Mouse (Mus musculus) lung, postnatal 0 days (tissue): Measurements from ENCODE around the gene 3110082I17Rik. TPM values are rescaled to one million over a fixed set of nuclear protein-coding genes. Genes with fewer than 3 reads are reported as not detected.

Experiments
- ATAC-seq: fragments of 200-750 bp; cut with Nextera tagmentation; 2 replicates; pipeline ENCODE4 v1.8.0; 2017; ENCODE audit warnings: moderate library complexity
- DNase-seq: peaks from one replicate; pipeline ENCODE4 v3.0.0-alpha.2; 2016; ENCODE audit warnings: low spot score
- H3K27ac ChIP-seq: fragments of 300-500 bp; sonication (generic); 2 replicates; pipeline ENCODE4 v1.5.1; 2014; ENCODE audit warnings: antibody characterized with exemption, mild to moderate bottlenecking, low read length, mixed read lengths
- H3K27me3 ChIP-seq: fragments of 300-500 bp; sonication (generic); replicated peaks from 2 replicates; pipeline ENCODE4 v1.6.1; 2014; ENCODE audit warnings: low read length, mixed read lengths; ENCODE audit not compliant: insufficient read depth
- H3K36me3 ChIP-seq: fragments of 300-500 bp; sonication (generic); 2 replicates; pipeline ENCODE4 v1.6.1; 2014; ENCODE audit warnings: low read length, mixed read lengths; ENCODE audit not compliant: insufficient read depth
- H3K4me1 ChIP-seq: fragments of 300-500 bp; sonication (generic); 2 replicates; pipeline ENCODE4 v1.6.1; 2014; ENCODE audit warnings: antibody characterized with exemption, low read depth, low read length, mixed read lengths; ENCODE audit not compliant: insufficient read depth
- H3K4me2 ChIP-seq: fragments of 300-500 bp; sonication (generic); replicated peaks from 2 replicates; pipeline ENCODE4 v1.6.1; 2014; ENCODE audit warnings: low read depth, mild to moderate bottlenecking, low read length, moderate library complexity, mixed read lengths
- H3K4me3 ChIP-seq: fragments of 300-500 bp; sonication (generic); 2 replicates; pipeline ENCODE4 v1.5.1; 2014; ENCODE audit warnings: low read depth, low read length
- H3K9ac ChIP-seq: fragments of 300-500 bp; sonication (generic); replicated peaks from 2 replicates; pipeline ENCODE4 v1.6.1; 2014; ENCODE audit warnings: low read depth, mild to moderate bottlenecking
- H3K9me3 ChIP-seq: fragments of 300-500 bp; sonication (generic); 2 replicates; pipeline ENCODE4 v1.6.1; 2016; ENCODE audit warnings: low read length, mixed read lengths
- CTCF ChIP-seq: IDR thresholded peaks from 2 replicates; pipeline ENCODE4 v1.5.1; 2016; ENCODE audit warnings: antibody characterized with exemption, mild to moderate bottlenecking
- EP300 ChIP-seq: IDR thresholded peaks from 2 replicates; pipeline ENCODE4 v1.6.1; 2016; ENCODE audit warnings: antibody characterized with exemption, mild to moderate bottlenecking, control low read depth
- WGBS: fragments of 180-500 bp; shearing (Covaris S2); extraction: QIAGEN DNeasy Blood & Tissue Kit; methylation state at CpG from one replicate; pipeline ENCODE4 v1.1.7; 2014; 5-methylcytosine and 5-hydroxymethylcytosine counted together
- polyA plus RNA-seq: library from polyadenylated mRNA; unstranded; fragments of >200 nt; fragmentation: Nextera tagmentation; extraction: Ambion mirVana; gene quantifications from 2 replicates; pipeline ENCODE4 v1.2.1, GENCODE M21; 2015

The 3110082I17Rik gene
- 16.1 and 17.5 TPM in 2 replicates for polyA plus RNA-seq

DNA sequence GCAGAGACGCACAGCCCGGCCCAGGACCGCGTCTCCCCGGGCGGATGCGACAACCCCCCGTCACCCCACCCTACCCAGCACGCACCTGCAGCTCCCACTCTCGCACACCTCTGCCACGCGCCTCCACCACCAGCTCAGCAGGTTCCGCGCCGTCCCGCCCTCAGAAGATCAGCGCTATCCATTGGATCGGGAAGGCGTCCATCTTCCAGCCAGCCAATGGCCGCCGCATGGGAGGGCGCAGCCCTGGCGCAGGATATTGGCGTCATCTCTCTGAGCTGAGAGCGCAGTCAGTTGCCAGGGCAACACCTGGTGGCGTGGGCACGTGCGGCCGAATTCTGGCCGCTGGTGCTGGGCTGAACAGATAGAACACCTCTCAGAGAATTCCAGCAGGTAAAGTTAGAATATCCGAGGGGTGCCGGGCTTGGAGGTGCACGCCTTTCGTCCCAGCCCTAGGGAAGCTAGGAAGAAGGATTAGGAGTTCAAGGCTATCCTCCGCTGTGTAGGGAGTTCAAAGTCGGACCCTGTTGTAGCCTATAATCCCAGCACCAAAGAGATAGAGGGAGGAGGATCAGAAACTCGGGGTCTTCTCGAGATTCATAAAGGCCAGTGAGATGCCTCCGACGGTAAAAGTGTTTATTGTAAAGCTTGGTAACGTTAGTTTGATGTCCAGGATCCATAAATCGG is at the start of gene 3110082I17Rik:
3110082I17Rik (minus strand) TSS at position 144 of the 684 bp plus-strand sequence.
- Histone ChIP-seq H3K4me3 (peak within 1 kb of the TSS; percentile 54), H3K9me3 (no peaks in the 10 kb centered on the region), H3K4me2 (peak within 1 kb of the TSS; percentile 77), H3K9ac (0 out of 2 replicates have a peak within 1 kb of the TSS, but pooled peaks have one; percentile 20), H3K27ac (no peak within 1 kb of the TSS), H3K27me3 (no peaks in the 10 kb centered on the region), H3K36me3 (no peaks in the 10 kb centered on the region), H3K4me1 (peaks cover 7% of the 10 kb centered on the region; the same call in 1 of the 2 replicates)
- no peak for TF ChIP-seq EP300
- no peak for TF ChIP-seq CTCF
- DNase-seq (peak; percentile 96), ATAC-seq (peak; percentile 98)
- WGBS = 4% methylated on average over 42 of the region's 42 CpGs

DNA sequence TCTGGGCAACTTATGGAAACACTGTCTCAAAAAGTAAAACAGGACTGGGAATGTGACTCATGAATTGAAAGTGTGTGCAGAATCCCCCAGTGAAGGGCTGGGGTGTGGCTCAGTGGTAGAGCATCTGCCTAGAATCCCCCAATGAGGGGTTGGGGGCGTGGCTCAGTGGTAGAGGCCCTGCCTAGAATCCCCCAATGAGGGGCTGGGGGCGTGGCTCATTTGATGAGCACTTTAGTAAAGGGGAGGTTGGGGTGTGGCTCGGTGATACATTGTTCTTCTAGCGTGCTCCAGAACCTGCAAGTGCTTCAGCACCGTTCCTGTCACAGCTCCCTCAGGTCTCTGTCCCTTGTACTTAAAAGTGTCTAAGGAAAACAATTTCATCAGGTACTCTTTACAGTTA is 45.9 kb upstream of the 3110082I17Rik start:
- DNase-seq = no peak
- Histone ChIP-seq H3K4me1 (no peaks in the 10 kb centered on the region), H3K9ac (no peak overlapping the region), H3K36me3 (no peaks in the 10 kb centered on the region), H3K9me3 (no peaks in the 10 kb centered on the region), H3K4me3 (no peak overlapping the region), H3K27me3 (no peaks in the 10 kb centered on the region), H3K27ac (no peak overlapping the region), H3K4me2 (no peak overlapping the region)
- no peak for ATAC-seq
- WGBS = 7% methylated on average over 5 of the region's 5 CpGs
- no peak for TF ChIP-seq EP300
- TF ChIP-seq CTCF = no peak

GRCm38 (mm10) chr5:139505073-139505606 is 44.8 kb upstream of the 3110082I17Rik start:
- no peaks in the 10 kb centered on the region for H3K36me3 ChIP-seq
- peak; percentile 79 for DNase-seq
- H3K4me1 ChIP-seq = no peaks in the 10 kb centered on the region
- TF ChIP-seq EP300 = no peak
- peak; percentile 83 for TF ChIP-seq CTCF
- H3K27ac ChIP-seq = no peak overlapping the region
- H3K9me3 ChIP-seq = no peaks in the 10 kb centered on the region
- no peak overlapping the region for H3K9ac ChIP-seq
- ATAC-seq = peak; percentile 59; the same call in 1 of the 2 replicates
- WGBS = 4% methylated on average over 12 of the region's 14 CpGs
- no peak overlapping the region for H3K4me3 ChIP-seq
- H3K4me2 ChIP-seq = no peak overlapping the region
- no peaks in the 10 kb centered on the region for H3K27me3 ChIP-seq

DNA sequence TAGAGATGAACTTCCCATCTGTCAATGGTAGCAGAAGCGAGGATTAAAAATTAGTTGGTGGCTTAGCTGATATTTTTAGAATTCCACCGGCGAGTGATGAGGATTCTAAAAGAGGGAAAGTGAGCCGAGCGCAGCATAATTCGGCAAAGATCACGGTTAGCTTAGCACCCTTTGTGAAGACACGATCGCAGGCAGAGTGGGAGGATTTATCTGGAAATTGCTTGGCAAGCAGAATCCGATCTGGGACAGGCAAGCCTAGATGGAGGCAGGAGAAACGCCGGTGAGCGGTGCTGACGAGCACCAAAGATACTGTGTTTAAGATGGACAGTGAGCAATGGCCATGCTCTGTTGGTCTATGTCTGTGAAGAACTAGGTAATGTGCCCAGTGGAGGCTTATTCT is 42.0 kb upstream of the 3110082I17Rik start:
- H3K36me3 ChIP-seq = no peaks in the 10 kb centered on the region
- ATAC-seq (no peak), DNase-seq (no peak)
- no peaks in the 10 kb centered on the region for H3K4me1 ChIP-seq
- no peak overlapping the region for H3K4me3 ChIP-seq
- H3K9me3 ChIP-seq = no peaks in the 10 kb centered on the region
- H3K4me2 ChIP-seq = no peak overlapping the region
- H3K27ac ChIP-seq = no peak overlapping the region
- no peak for TF ChIP-seq EP300
- TF ChIP-seq CTCF = no peak
- no peaks in the 10 kb centered on the region for H3K27me3 ChIP-seq
- no peak overlapping the region for H3K9ac ChIP-seq
- 77% methylated on average over 14 of the region's 14 CpGs for WGBS

GRCm38 (mm10) chr5:139498791-139499190 is 38.5 kb upstream of the 3110082I17Rik start:
- H3K9ac ChIP-seq = no peak overlapping the region
- TF ChIP-seq CTCF = no peak
- no peak for TF ChIP-seq EP300
- no peak for ATAC-seq
- WGBS = 42% methylated on average over 5 of the region's 5 CpGs
- H3K27ac ChIP-seq = no peak overlapping the region
- no peak overlapping the region for H3K4me2 ChIP-seq
- no peak overlapping the region for H3K4me3 ChIP-seq
- no peaks in the 10 kb centered on the region for H3K9me3 ChIP-seq
- no peaks in the 10 kb centered on the region for H3K4me1 ChIP-seq
- H3K36me3 ChIP-seq = no peaks in the 10 kb centered on the region
- no peaks in the 10 kb centered on the region for H3K27me3 ChIP-seq
- DNase-seq = no peak

DNA sequence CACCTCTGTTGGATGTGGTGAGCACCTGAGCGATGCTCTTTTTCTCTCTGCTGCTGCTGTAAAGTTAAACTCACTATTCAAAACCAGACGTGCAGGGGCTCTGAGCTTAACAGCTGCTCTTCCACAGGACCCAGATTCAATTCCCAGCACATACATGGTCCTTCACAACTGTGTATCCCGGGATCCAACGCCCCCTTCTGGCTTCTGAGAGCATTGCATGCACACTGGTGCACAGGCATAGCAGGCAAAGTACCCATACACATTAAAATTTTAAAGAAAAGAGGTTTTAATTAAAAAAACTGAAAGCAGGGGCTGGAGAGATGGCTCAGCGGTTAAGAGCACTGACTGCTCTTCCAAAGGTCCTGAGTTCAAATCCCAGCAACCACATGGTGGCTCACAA is 36.6 kb upstream of the 3110082I17Rik start:
- no peak for DNase-seq
- TF ChIP-seq EP300 (no peak), CTCF (no peak)

More for the DNA sequence above, 36.6 kb upstream of the 3110082I17Rik start:
- no peaks in the 10 kb centered on the region for H3K36me3 ChIP-seq
- H3K9ac ChIP-seq = no peak overlapping the region
- ATAC-seq = no peak
- no peak overlapping the region for H3K4me3 ChIP-seq
- 55% methylated on average over 5 of the region's 5 CpGs for WGBS
- H3K9me3 ChIP-seq = no peaks in the 10 kb centered on the region
- H3K27me3 ChIP-seq = no peaks in the 10 kb centered on the region
- H3K4me2 ChIP-seq = no peak overlapping the region
- H3K4me1 ChIP-seq = no peaks in the 10 kb centered on the region
- H3K27ac ChIP-seq = no peak overlapping the region
